Mouse (Mus musculus) midbrain, embryonic 15.5 days (tissue): ENCODE results near the gene Megf8. TPM values are rescaled to one million over a fixed set of nuclear protein-coding genes. Genes with fewer than 3 reads are reported as not detected.

ENCODE experiments used
- ATAC-seq: fragments of 200-750 bp; cut with Nextera tagmentation; replicated peaks from 2 replicates; pipeline ENCODE4 v1.8.0; 2017; ENCODE audit warnings: moderate TSS enrichment
- H3K27ac ChIP-seq: fragments of 300-500 bp; sonication (generic); 2 replicates; pipeline ENCODE4 v1.5.1; 2015; ENCODE audit warnings: mild to moderate bottlenecking, inconsistent platforms
- H3K27me3 ChIP-seq: fragments of 300-500 bp; sonication (generic); replicated peaks from 2 replicates; pipeline ENCODE4 v1.6.1; 2015; ENCODE audit warnings: inconsistent platforms
- H3K36me3 ChIP-seq: fragments of 300-500 bp; sonication (generic); replicated peaks from 2 replicates; pipeline ENCODE4 v1.6.1; 2015; ENCODE audit warnings: inconsistent platforms
- H3K4me1 ChIP-seq: fragments of 300-500 bp; sonication (generic); 2 replicates; pipeline ENCODE4 v1.6.1; 2015; ENCODE audit warnings: inconsistent platforms
- H3K4me2 ChIP-seq: fragments of 300-500 bp; sonication (generic); 2 replicates; pipeline ENCODE4 v1.6.1; 2015; ENCODE audit warnings: inconsistent platforms, mild to moderate bottlenecking, moderate library complexity
- H3K4me3 ChIP-seq: fragments of 300-500 bp; sonication (generic); 2 replicates; pipeline ENCODE4 v1.5.1; 2015; ENCODE audit warnings: mild to moderate bottlenecking, inconsistent platforms
- H3K9ac ChIP-seq: fragments of 300-500 bp; sonication (generic); 2 replicates; pipeline ENCODE4 v1.6.1; 2015; ENCODE audit warnings: mild to moderate bottlenecking, inconsistent platforms
- H3K9me3 ChIP-seq: fragments of 300-500 bp; sonication (generic); 2 replicates; pipeline ENCODE4 v1.6.1; 2016; ENCODE audit warnings: inconsistent platforms
- WGBS: fragments of 180-500 bp; shearing (Covaris S2); methylation state at CpG from one replicate; pipeline ENCODE4 v1.1.7; 2015; ENCODE audit warnings: mixed read lengths; 5-methylcytosine and 5-hydroxymethylcytosine counted together
- polyA plus RNA-seq: library from polyadenylated mRNA; unstranded; fragments of >200 nt; fragmentation: Nextera tagmentation; extraction: Ambion mirVana; gene quantifications from 2 replicates; pipeline ENCODE4 v1.2.1, GENCODE M21; 2015

Megf8 gene
- polyA plus RNA-seq, 1 experiment from 2014 or later: 27.0 TPM

- under 1% methylated on average over 53 of the region's 108 CpGs for WGBS
Observed at GRCm38 (mm10) chr7:25281734-25282601, 35.0 kb upstream of the Megf8 start.

GRCm38 (mm10) chr7:25282731-25283211 lies 34.2 kb upstream of the Megf8 start:
- peak overlapping the region; percentile 74 for H3K9ac ChIP-seq
- peak; percentile 9; the same call in 1 of the 2 replicates for ATAC-seq
- H3K27me3 ChIP-seq: no peaks in the 10 kb centered on the region
- peaks cover 29% of the 10 kb centered on the region for H3K36me3 ChIP-seq
- H3K4me1 ChIP-seq: peaks cover 51% of the 10 kb centered on the region
- H3K4me3 ChIP-seq: peak overlapping the region; percentile 83
- H3K4me2 ChIP-seq: peak overlapping the region; percentile 90
- H3K9me3 ChIP-seq: no peaks in the 10 kb centered on the region
- under 1% methylated on average over 35 of the region's 36 CpGs for WGBS
- H3K27ac ChIP-seq: peak overlapping the region; percentile 99

More at GRCm38 (mm10) chr7:25281734-25282601, 35.0 kb upstream of the Megf8 start:
- peaks cover 21% of the 10 kb centered on the region for H3K36me3 ChIP-seq
- H3K27ac ChIP-seq: peak overlapping the region; percentile 99
- H3K4me2 ChIP-seq: peak overlapping the region; percentile 90
- H3K4me1 ChIP-seq: peaks cover 58% of the 10 kb centered on the region
- H3K4me3 ChIP-seq: peak overlapping the region; percentile 83
- no peaks in the 10 kb centered on the region for H3K9me3 ChIP-seq
- peak; percentile 64 for ATAC-seq
- no peaks in the 10 kb centered on the region for H3K27me3 ChIP-seq
- peak overlapping the region; percentile 74 for H3K9ac ChIP-seq

- peaks cover 38% of the 10 kb centered on the region for H3K36me3 ChIP-seq
- H3K9ac ChIP-seq: peak overlapping the region; percentile 74
- H3K4me1 ChIP-seq: peaks cover 48% of the 10 kb centered on the region
- H3K27me3 ChIP-seq: no peaks in the 10 kb centered on the region
- 21% methylated on average over 5 of the region's 5 CpGs for WGBS
- H3K9me3 ChIP-seq: no peaks in the 10 kb centered on the region
- ATAC-seq: no peak
- H3K4me2 ChIP-seq: peak overlapping the region; percentile 90
- H3K4me3 ChIP-seq: peak overlapping the region; percentile 83
- peak overlapping the region; percentile 99 for H3K27ac ChIP-seq
Observed at GRCm38 (mm10) chr7:25283637-25284036, 33.3 kb upstream of the Megf8 start.

GRCm38 (mm10) chr7:25284171-25284570 lies 32.8 kb upstream of the Megf8 start:
- Histone ChIP-seq H3K9ac (peak overlapping the region; percentile 74), H3K27ac (peak overlapping the region; percentile 99), H3K4me3 (peak overlapping the region; percentile 83), H3K4me1 (peaks cover 48% of the 10 kb centered on the region), H3K36me3 (peaks cover 43% of the 10 kb centered on the region), H3K9me3 (no peaks in the 10 kb centered on the region), H3K27me3 (no peaks in the 10 kb centered on the region), H3K4me2 (peak overlapping the region; percentile 90)
- no peak for ATAC-seq
- 77% methylated on average over 2 of the region's 2 CpGs for WGBS

GRCm38 (mm10) chr7:25284766-25285165 lies 32.2 kb upstream of the Megf8 start:
- Histone ChIP-seq H3K27ac (no peak overlapping the region), H3K27me3 (no peaks in the 10 kb centered on the region), H3K4me1 (peaks cover 45% of the 10 kb centered on the region), H3K9ac (peak overlapping the region; percentile 74), H3K4me3 (peak overlapping the region; percentile 83; the same call in 1 of the 2 replicates), H3K36me3 (peaks cover 49% of the 10 kb centered on the region), H3K4me2 (peak overlapping the region; percentile 90), H3K9me3 (no peaks in the 10 kb centered on the region)
- ATAC-seq: no peak
- 69% methylated on average over 5 of the region's 5 CpGs for WGBS

GRCm38 (mm10) chr7:25285511-25286238 lies 31.3 kb upstream of the Megf8 start:
- Histone ChIP-seq H3K27ac (no peak overlapping the region), H3K9me3 (no peaks in the 10 kb centered on the region), H3K9ac (no peak overlapping the region), H3K4me3 (no peak overlapping the region), H3K27me3 (no peaks in the 10 kb centered on the region), H3K4me1 (peaks cover 36% of the 10 kb centered on the region), H3K36me3 (peaks cover 58% of the 10 kb centered on the region), H3K4me2 (no peak overlapping the region)
- ATAC-seq: no peak
- 89% methylated on average over 20 of the region's 20 CpGs for WGBS

- H3K36me3 ChIP-seq: peaks cover 66% of the 10 kb centered on the region
- no peak overlapping the region for H3K27ac ChIP-seq
- no peak overlapping the region for H3K4me2 ChIP-seq
- H3K9me3 ChIP-seq: no peaks in the 10 kb centered on the region
- H3K9ac ChIP-seq: no peak overlapping the region
- H3K4me1 ChIP-seq: peaks cover 26% of the 10 kb centered on the region
- ATAC-seq: no peak
- no peak overlapping the region for H3K4me3 ChIP-seq
- 83% methylated on average over 8 of the region's 8 CpGs for WGBS
- no peaks in the 10 kb centered on the region for H3K27me3 ChIP-seq
Observed at GRCm38 (mm10) chr7:25286989-25287388, 30.0 kb upstream of the Megf8 start.

GRCm38 (mm10) chr7:25288011-25288410 lies 29.0 kb upstream of the Megf8 start:
- WGBS: 94% methylated on average over 12 of the region's 12 CpGs
- peaks cover 30% of the 10 kb centered on the region for H3K4me1 ChIP-seq
- peaks cover 72% of the 10 kb centered on the region for H3K36me3 ChIP-seq
- ATAC-seq: no peak
- H3K9ac ChIP-seq: no peak overlapping the region
- H3K9me3 ChIP-seq: no peaks in the 10 kb centered on the region
- no peak overlapping the region for H3K4me2 ChIP-seq
- no peak overlapping the region for H3K4me3 ChIP-seq
- H3K27me3 ChIP-seq: no peaks in the 10 kb centered on the region
- no peak overlapping the region for H3K27ac ChIP-seq

- 88% methylated on average over 3 of the region's 3 CpGs for WGBS
- Histone ChIP-seq H3K27me3 (no peaks in the 10 kb centered on the region), H3K4me3 (no peak overlapping the region), H3K9me3 (no peaks in the 10 kb centered on the region), H3K9ac (no peak overlapping the region), H3K36me3 (peaks cover 80% of the 10 kb centered on the region), H3K4me2 (no peak overlapping the region), H3K4me1 (peaks cover 23% of the 10 kb centered on the region), H3K27ac (no peak overlapping the region)
- no peak for ATAC-seq
Observed at GRCm38 (mm10) chr7:25288721-25289120, 28.2 kb upstream of the Megf8 start.

GRCm38 (mm10) chr7:25289925-25290324 lies 27.0 kb upstream of the Megf8 start:
- no peaks in the 10 kb centered on the region for H3K9me3 ChIP-seq
- H3K27ac ChIP-seq: no peak overlapping the region
- no peak overlapping the region for H3K4me2 ChIP-seq
- no peak overlapping the region for H3K4me3 ChIP-seq
- WGBS: 92% methylated on average over 3 of the region's 3 CpGs
- H3K36me3 ChIP-seq: peaks cover 86% of the 10 kb centered on the region
- ATAC-seq: no peak
- H3K27me3 ChIP-seq: no peaks in the 10 kb centered on the region
- no peak overlapping the region for H3K9ac ChIP-seq
- peaks cover 15% of the 10 kb centered on the region for H3K4me1 ChIP-seq

- WGBS: 95% methylated on average over 1 of the region's 1 CpGs
- Histone ChIP-seq H3K9me3 (no peaks in the 10 kb centered on the region), H3K9ac (no peak overlapping the region), H3K4me1 (peaks cover 15% of the 10 kb centered on the region), H3K27ac (no peak overlapping the region), H3K4me2 (no peak overlapping the region), H3K27me3 (no peaks in the 10 kb centered on the region), H3K36me3 (peaks cover 85% of the 10 kb centered on the region), H3K4me3 (no peak overlapping the region)
- ATAC-seq: no peak
Observed at GRCm38 (mm10) chr7:25290463-25290862, 26.5 kb upstream of the Megf8 start.

GRCm38 (mm10) chr7:25290911-25291310 lies 26.1 kb upstream of the Megf8 start:
- Histone ChIP-seq H3K9ac (no peak overlapping the region), H3K9me3 (no peaks in the 10 kb centered on the region), H3K4me3 (no peak overlapping the region), H3K27me3 (no peaks in the 10 kb centered on the region), H3K27ac (no peak overlapping the region), H3K36me3 (peaks cover 81% of the 10 kb centered on the region), H3K4me2 (no peak overlapping the region), H3K4me1 (peaks cover 20% of the 10 kb centered on the region)
- 0 out of 2 replicates have a peak, but pooled peaks have one; percentile 13 for ATAC-seq
- 91% methylated on average over 2 of the region's 2 CpGs for WGBS
